Mouse (Mus musculus) kidney, postnatal 4 days (tissue): ENCODE data around the gene Dnpep.
A peak's percentile ranks its signal among the peaks of the same experiment; 100 is the strongest.

Experiments used
- DNase-seq, 2 experiments: peaks; one replicate each; pipeline ENCODE4 v3.0.0; 2021; ENCODE audit warnings: mixed read lengths in 2 of 2

Gene Dnpep

GRCm38 (mm10) chr1:75327461-75327860 is 9.7 kb upstream of the Dnpep start:
- no peak for DNase-seq

- DNase-seq = no peak
These were observed 1.4 kb upstream of the Dnpep start for GRCm38 (mm10) chr1:75319166-75319565.

GRCm38 (mm10) chr1:75318736-75319135 is 946 bp upstream of the Dnpep start:
- DNase-seq = no peak

GRCm38 (mm10) chr1:75318301-75318700 is 511 bp upstream of the Dnpep start:
- no peak for DNase-seq

- DNase-seq = peak; percentile 93 to 95
These were observed 939 bp downstream of the Dnpep start for GRCm38 (mm10) chr1:75316861-75317240.

GRCm38 (mm10) chr1:75315456-75316365 is 2.1 kb downstream of the Dnpep start:
- DNase-seq = no peak

- no peak for DNase-seq
These were observed 2.8 kb downstream of the Dnpep start for GRCm38 (mm10) chr1:75315011-75315410.

GRCm38 (mm10) chr1:75311694-75312093 is 6.1 kb downstream of the Dnpep start:
- DNase-seq = no peak

- DNase-seq = peak in 1 of 2 experiments; percentile 18
These were observed 13.1 kb downstream of the Dnpep start for GRCm38 (mm10) chr1:75304662-75305061.

GRCm38 (mm10) chr1:75294294-75294693 is 23.5 kb downstream of the Dnpep start:
- no peak for DNase-seq

- no peak for DNase-seq
These were observed 24.5 kb downstream of the Dnpep start for GRCm38 (mm10) chr1:75293331-75293701.

GRCm38 (mm10) chr1:75292476-75293330 is 25.1 kb downstream of the Dnpep start:
- DNase-seq = peak; percentile 41 to 52

GRCm38 (mm10) chr1:75291321-75291720 is 26.5 kb downstream of the Dnpep start:
- no peak for DNase-seq

- DNase-seq = peak; percentile 33 to 34
These were observed 27.2 kb downstream of the Dnpep start for GRCm38 (mm10) chr1:75290582-75290981.

GRCm38 (mm10) chr1:75289888-75290431 is 27.8 kb downstream of the Dnpep start:
- DNase-seq = no peak

GRCm38 (mm10) chr1:75289376-75289775 is 28.4 kb downstream of the Dnpep start:
- peak; percentile 44 to 56 for DNase-seq

GRCm38 (mm10) chr1:75284911-75285310 is 32.9 kb downstream of the Dnpep start:
- DNase-seq = no peak

- DNase-seq = no peak
These were observed 34.8 kb downstream of the Dnpep start for GRCm38 (mm10) chr1:75283017-75283416.

GRCm38 (mm10) chr1:75278228-75278627 is 39.6 kb downstream of the Dnpep start, which contains the start of gene Resp18:
Gene Resp18 (minus strand): TSS chr1:75278415.
- DNase-seq = no peak

GRCm38 (mm10) chr1:75277195-75278188 is 40.3 kb downstream of the Dnpep start:
- peak; percentile 88 to 90 for DNase-seq

GRCm38 (mm10) chr1:75264091-75264880 is 53.5 kb downstream of the Dnpep start, which contains the start of gene Ptprn:
Gene Ptprn (minus strand): TSS chr1:75264502.
- no peak for DNase-seq
